Mouse (Mus musculus): ENCODE data around the gene Cd80. TPM values are rescaled to one million over a fixed set of nuclear protein-coding genes. Genes with fewer than 3 reads are reported as not detected.

The Cd80 gene
- polyA plus RNA-seq, 2 experiments = 0.15 to 0.35 TPM

- TF ChIP-seq CTCF (IDR thresholded peaks at IDR 0.05; ENCODE audit: low read depth) = no peak
- TF ChIP-seq EP300 (IDR thresholded peaks at IDR 0.05; ENCODE audit: low read depth) = no peak
- DNase-seq (ENCODE audit: low read depth in 3 of 3, low spot score in 3 of 3) (no peak), ATAC-seq (ENCODE audit: insufficient read depth) (no peak)
- H3K27me3 ChIP-seq (ENCODE audit: control insufficient read depth, insufficient read depth, low read length) = no peaks in the 10 kb centered on the region
- no peak overlapping the region for H3K4me3 ChIP-seq (ENCODE audit: insufficient read depth in 1 of 2, low read depth in 2 of 2, low read length in 2 of 2)
- H3K9me3 ChIP-seq (ENCODE audit: control insufficient read depth, low read length) = no peaks in the 10 kb centered on the region
- H3K4me2 ChIP-seq (ENCODE audit: low read depth) = no peak overlapping the region
- peaks cover 0 to 19% of the 10 kb centered on the region in 2 experiments; a peak in 3 of 4 replicates for H3K4me1 ChIP-seq (replicated peaks; ENCODE audit: control insufficient read depth in 2 of 2, insufficient read depth in 2 of 2, low read length in 1 of 2)
- no peaks in the 10 kb centered on the region for H3K36me3 ChIP-seq (replicated peaks; ENCODE audit: control insufficient read depth, insufficient read depth, low read depth)
- H3K9ac ChIP-seq (replicated peaks) = no peak overlapping the region
- no peak overlapping the region for H3K27ac ChIP-seq
- 68% methylated on average over 8 of the region's 8 CpGs for WGBS (ENCODE audit: insufficient replicate concordance)
These were observed 21.8 kb upstream of the Cd80 start for GRCm38 (mm10) chr16:38433514-38433913.

- WGBS (ENCODE audit: insufficient replicate concordance) = 71% methylated on average over 4 of the region's 4 CpGs
- no peak overlapping the region for H3K9ac ChIP-seq (replicated peaks)
- no peaks in the 10 kb centered on the region for H3K9me3 ChIP-seq (ENCODE audit: control insufficient read depth, low read length)
- no peak overlapping the region for H3K4me3 ChIP-seq (ENCODE audit: insufficient read depth in 1 of 2, low read depth in 2 of 2, low read length in 2 of 2)
- H3K36me3 ChIP-seq (replicated peaks; ENCODE audit: control insufficient read depth, insufficient read depth, low read depth) = no peaks in the 10 kb centered on the region
- H3K4me2 ChIP-seq (ENCODE audit: low read depth) = no peak overlapping the region
- peaks cover 0 to 19% of the 10 kb centered on the region in 2 experiments; a peak in 3 of 4 replicates for H3K4me1 ChIP-seq (replicated peaks; ENCODE audit: control insufficient read depth in 2 of 2, insufficient read depth in 2 of 2, low read length in 1 of 2)
- ATAC-seq (ENCODE audit: insufficient read depth) (no peak), DNase-seq (ENCODE audit: low read depth in 3 of 3, low spot score in 3 of 3) (no peak)
- H3K27ac ChIP-seq = no peak overlapping the region
- no peak for TF ChIP-seq EP300 (IDR thresholded peaks at IDR 0.05; ENCODE audit: low read depth)
- no peak for TF ChIP-seq CTCF (IDR thresholded peaks at IDR 0.05; ENCODE audit: low read depth)
- no peaks in the 10 kb centered on the region for H3K27me3 ChIP-seq (ENCODE audit: control insufficient read depth, insufficient read depth, low read length)
These were observed 21.0 kb upstream of the Cd80 start for GRCm38 (mm10) chr16:38434295-38434795.

GRCm38 (mm10) chr16:38439190-38439589 is 16.2 kb upstream of the Cd80 start:
- no peaks in the 10 kb centered on the region for H3K36me3 ChIP-seq (replicated peaks; ENCODE audit: control insufficient read depth, insufficient read depth, low read depth)
- no peaks in the 10 kb centered on the region for H3K4me1 ChIP-seq (replicated peaks; ENCODE audit: control insufficient read depth in 2 of 2, insufficient read depth in 2 of 2, low read length in 1 of 2)
- no peak overlapping the region for H3K9ac ChIP-seq (replicated peaks)
- WGBS (ENCODE audit: insufficient replicate concordance) = 50% methylated on average over 1 of the region's 1 CpGs
- no peak for TF ChIP-seq CTCF (IDR thresholded peaks at IDR 0.05; ENCODE audit: low read depth)
- no peak for TF ChIP-seq EP300 (IDR thresholded peaks at IDR 0.05; ENCODE audit: low read depth)
- ATAC-seq (ENCODE audit: insufficient read depth) (no peak), DNase-seq (ENCODE audit: low read depth in 3 of 3, low spot score in 3 of 3) (no peak)
- H3K4me2 ChIP-seq (ENCODE audit: low read depth) = no peak overlapping the region
- H3K27ac ChIP-seq = no peak overlapping the region
- H3K9me3 ChIP-seq (ENCODE audit: control insufficient read depth, low read length) = no peaks in the 10 kb centered on the region
- no peaks in the 10 kb centered on the region for H3K27me3 ChIP-seq (ENCODE audit: control insufficient read depth, insufficient read depth, low read length)
- no peak overlapping the region for H3K4me3 ChIP-seq (ENCODE audit: insufficient read depth in 1 of 2, low read depth in 2 of 2, low read length in 2 of 2)

- H3K9ac ChIP-seq (replicated peaks) = no peak overlapping the region
- no peaks in the 10 kb centered on the region for H3K9me3 ChIP-seq (ENCODE audit: control insufficient read depth, low read length)
- DNase-seq (ENCODE audit: low read depth in 3 of 3, low spot score in 3 of 3) = no peak
- H3K4me2 ChIP-seq (ENCODE audit: low read depth) = no peak overlapping the region
- no peaks in the 10 kb centered on the region for H3K27me3 ChIP-seq (ENCODE audit: control insufficient read depth, insufficient read depth, low read length)
- WGBS (ENCODE audit: insufficient replicate concordance) = 61% methylated on average over 6 of the region's 6 CpGs
- H3K4me1 ChIP-seq (replicated peaks; ENCODE audit: control insufficient read depth in 2 of 2, insufficient read depth in 2 of 2, low read length in 1 of 2) = no peaks in the 10 kb centered on the region
- H3K27ac ChIP-seq = no peak overlapping the region
- H3K4me3 ChIP-seq (ENCODE audit: insufficient read depth in 1 of 2, low read depth in 2 of 2, low read length in 2 of 2) = no peak overlapping the region
- ATAC-seq (ENCODE audit: insufficient read depth) = no peak
- no peak for TF ChIP-seq EP300 (IDR thresholded peaks at IDR 0.05; ENCODE audit: low read depth)
- peaks cover 7% of the 10 kb centered on the region for H3K36me3 ChIP-seq (replicated peaks; ENCODE audit: control insufficient read depth, insufficient read depth, low read depth)
These were observed 15.0 kb upstream of the Cd80 start for GRCm38 (mm10) chr16:38440403-38440802.

- WGBS (ENCODE audit: insufficient replicate concordance) = 49% methylated on average over 5 of the region's 5 CpGs
- peaks cover 20% of the 10 kb centered on the region for H3K36me3 ChIP-seq (replicated peaks; ENCODE audit: control insufficient read depth, insufficient read depth, low read depth)
- no peaks in the 10 kb centered on the region for H3K27me3 ChIP-seq (ENCODE audit: control insufficient read depth, insufficient read depth, low read length)
- H3K4me1 ChIP-seq (replicated peaks; ENCODE audit: control insufficient read depth in 2 of 2, insufficient read depth in 2 of 2, low read length in 1 of 2) = no peaks in the 10 kb centered on the region
- H3K9me3 ChIP-seq (ENCODE audit: control insufficient read depth, low read length) = no peaks in the 10 kb centered on the region
- ATAC-seq (ENCODE audit: insufficient read depth) (no peak), DNase-seq (ENCODE audit: low read depth in 3 of 3, low spot score in 3 of 3) (no peak)
- TF ChIP-seq CTCF (IDR thresholded peaks at IDR 0.05; ENCODE audit: low read depth) = no peak
- TF ChIP-seq EP300 (IDR thresholded peaks at IDR 0.05; ENCODE audit: low read depth) = no peak
- no peak overlapping the region for H3K9ac ChIP-seq (replicated peaks)
- no peak overlapping the region for H3K27ac ChIP-seq
- H3K4me2 ChIP-seq (ENCODE audit: low read depth) = no peak overlapping the region
- H3K4me3 ChIP-seq (ENCODE audit: insufficient read depth in 1 of 2, low read depth in 2 of 2, low read length in 2 of 2) = no peak overlapping the region
These were observed 13.8 kb upstream of the Cd80 start for GRCm38 (mm10) chr16:38441611-38442010.

All from liver, embryonic 14.5 days (tissue).